Mouse (Mus musculus) ES-E14 (cell line): ENCODE results near the gene Aebp1.

ENCODE experiments used
- CHD2 ChIP-seq: IDR thresholded peaks from 2 replicates; pipeline ENCODE4 v1.6.1; 2014; ENCODE audit warnings: mild to moderate bottlenecking, low read depth, low read length, inconsistent platforms
- HCFC1 ChIP-seq: IDR thresholded peaks from 2 replicates; pipeline ENCODE4 v1.6.1; 2012; ENCODE audit warnings: low read length, inconsistent platforms, borderline replicate concordance; ENCODE audit not compliant: insufficient read depth
- ZC3H11A ChIP-seq: IDR thresholded peaks from 2 replicates; pipeline ENCODE4 v1.6.1; 2012; ENCODE audit warnings: low read depth, mild to moderate bottlenecking, inconsistent platforms, low read length, borderline replicate concordance
- ZNF384 ChIP-seq: IDR thresholded peaks from 2 replicates; pipeline ENCODE4 v1.6.1; 2012; ENCODE audit warnings: low read depth, low read length, inconsistent platforms

GRCm38 (mm10) chr11:5834506-5834905 is 27.2 kb upstream of the Aebp1 start:
- no peak for TF ChIP-seq ZC3H11A
- TF ChIP-seq CHD2: no peak
- no peak for TF ChIP-seq HCFC1
- TF ChIP-seq ZNF384: no peak
